Mouse (Mus musculus) activated CD4-positive, CD25-positive, alpha-beta regulatory T cell (primary cell): Measurements from ENCODE around the gene Fuom. TPM values are rescaled to one million over a fixed set of nuclear protein-coding genes. Genes with fewer than 3 reads are reported as not detected.

Experiments
- polyA plus RNA-seq, 2 experiments: library from polyadenylated mRNA; unstranded; fragments of 100-300 nt; shearing (Covaris generic); gene quantifications; one replicate each; pipeline ENCODE4 v1.2.1; 2017

Fuom gene
- 10 to 100 TPM; 13.4 to 15.1 TPM for polyA plus RNA-seq

GRCm38 (mm10) chr7:140101993-140102860, at the start of gene Fuom:
Gene Fuom (minus strand): TSS chr7:140102441.

GRCm38 (mm10) chr7:140137135-140138020, 35.1 kb upstream of the Fuom start, which contains the start of gene Mtg1:
Gene Mtg1 (plus strand): TSS chr7:140137564.

GRCm38 (mm10) chr7:140116329-140117054, 14.3 kb upstream of the Fuom start, which contains the start of gene Echs1:
Gene Echs1 (minus strand): TSS chr7:140116476.

GRCm38 (mm10) chr7:140115583-140116328, 13.5 kb upstream of the Fuom start, which contains the start of gene Paox:
Gene Paox (plus strand): TSS chr7:140115799.

GRCm38 (mm10) chr7:140092924-140093528, 9.2 kb downstream of the Fuom start, which contains the start of gene Prap1:
Gene Prap1 (plus strand): TSS chr7:140093395.

GRCm38 (mm10) chr7:140082242-140082678, 20.0 kb downstream of the Fuom start, which contains the start of gene Caly:
Gene Caly (minus strand): TSS chr7:140082548.

GRCm38 (mm10) chr7:140048361-140049114, 53.7 kb downstream of the Fuom start, which contains the start of gene Msx3:
Gene Msx3 (minus strand): TSS chr7:140049089.

Other genes starting within 250 kb of the Fuom start
- gene Kndc1, start 207.7 kb downstream of the Fuom start, polyA plus RNA-seq = under 1 TPM; 0.31 to 0.74 TPM
- 1 to 10 TPM; 1.6 to 2.6 TPM for gene Utf1, start 158.7 kb downstream of the Fuom start, polyA plus RNA-seq
- gene 6430531B16Rik, start 123.7 kb downstream of the Fuom start, polyA plus RNA-seq = under 1 TPM; 0.22 to 0.44 TPM
- 10 to 100 TPM; 20.5 to 21.8 TPM for gene Adam8, start 109.9 kb downstream of the Fuom start, polyA plus RNA-seq
- 10 to 100 TPM; 46.4 to 48.1 TPM for gene Zfp511, start 66.0 kb downstream of the Fuom start, polyA plus RNA-seq
- 10 to 100 TPM; 29.9 to 32.9 TPM for gene Tubgcp2, start 65.8 kb downstream of the Fuom start, polyA plus RNA-seq
- gene Msx3, start 53.4 kb downstream of the Fuom start, polyA plus RNA-seq = not detected
- gene Caly, start 19.9 kb downstream of the Fuom start, polyA plus RNA-seq = not detected
- gene Prap1, start 9.0 kb downstream of the Fuom start, polyA plus RNA-seq = not detected
- 1 to 10 TPM; 5.1 to 9.2 TPM for gene Paox, start 13.4 kb upstream of the Fuom start, polyA plus RNA-seq
- 10 to 100 TPM; 54.2 to 70.6 TPM for gene Echs1, start 14.0 kb upstream of the Fuom start, polyA plus RNA-seq
- gene Mtg1, start 35.1 kb upstream of the Fuom start, polyA plus RNA-seq = 10 to 100 TPM; 21.0 to 44.0 TPM
- gene Sprn, start 52.4 kb upstream of the Fuom start, polyA plus RNA-seq = not detected
- not detected for gene Olfr522, start 62.3 kb upstream of the Fuom start, polyA plus RNA-seq
- not detected for gene Olfr523, start 70.8 kb upstream of the Fuom start, polyA plus RNA-seq
- under 1 TPM in 1 of 2 experiments, not detected in 1; 0.18 TPM for gene Olfr524, start 103.5 kb upstream of the Fuom start, polyA plus RNA-seq
- under 1 TPM in 1 of 2 experiments, not detected in 1; 0.29 TPM for gene Cd163l1, start 115.8 kb upstream of the Fuom start, polyA plus RNA-seq
- 1 to 10 TPM in 1 of 2 experiments, not detected in 1; 1.1 TPM for gene 5830411N06Rik, start 144.8 kb upstream of the Fuom start, polyA plus RNA-seq
- gene Olfr525, start 218.4 kb upstream of the Fuom start, polyA plus RNA-seq = under 1 TPM in 1 of 2 experiments, not detected in 1; 0.10 TPM
- not detected for gene Olfr527, start 231.6 kb upstream of the Fuom start, polyA plus RNA-seq